Mouse (Mus musculus) stomach, postnatal 0 days (tissue): Measurements from ENCODE around the gene Fkbp8. TPM values are rescaled to one million over a fixed set of nuclear protein-coding genes. Genes with fewer than 3 reads are reported as not detected.

ENCODE experiments used
- ATAC-seq: fragments of 200-750 bp; cut with Nextera tagmentation; 2 replicates; pipeline ENCODE4 v1.8.0; 2017; ENCODE audit not compliant: low FRiP score, low TSS enrichment
- DNase-seq: peaks from one replicate; pipeline ENCODE4 v3.0.0-alpha.2; 2016; ENCODE audit warnings: low spot score
- H3K27ac ChIP-seq: fragments of 300-500 bp; sonication (generic); replicated peaks from 2 replicates; pipeline ENCODE4 v1.5.1; 2014; ENCODE audit warnings: mild to moderate bottlenecking, control low read depth
- H3K27me3 ChIP-seq: fragments of 300-500 bp; sonication (generic); 2 replicates; pipeline ENCODE4 v1.6.1; 2014; ENCODE audit warnings: low read length; ENCODE audit not compliant: control insufficient read depth, insufficient read depth
- H3K36me3 ChIP-seq: fragments of 300-500 bp; sonication (generic); 2 replicates; pipeline ENCODE4 v1.6.1; 2014; ENCODE audit warnings: low read length, mixed read lengths; ENCODE audit not compliant: control insufficient read depth, insufficient read depth
- H3K4me1 ChIP-seq: fragments of 300-500 bp; sonication (generic); replicated peaks from 2 replicates; pipeline ENCODE4 v1.6.1; 2014; ENCODE audit warnings: antibody characterized with exemption; ENCODE audit not compliant: control insufficient read depth, insufficient read depth
- H3K4me2 ChIP-seq: fragments of 300-500 bp; sonication (generic); replicated peaks from 2 replicates; pipeline ENCODE4 v1.6.1; 2014; ENCODE audit warnings: low read depth, mild to moderate bottlenecking, control low read depth, moderate library complexity
- H3K4me3 ChIP-seq: fragments of 300-500 bp; sonication (generic); 2 replicates; pipeline ENCODE4 v1.5.1; 2014; ENCODE audit warnings: low read depth, low read length, control low read depth
- H3K9ac ChIP-seq: fragments of 300-500 bp; sonication (generic); 2 replicates; pipeline ENCODE4 v1.6.1; 2014; ENCODE audit warnings: mild to moderate bottlenecking, low read length, control low read depth, mixed read lengths
- H3K9me3 ChIP-seq: fragments of 300-500 bp; sonication (generic); 2 replicates; pipeline ENCODE4 v1.6.1; 2016; ENCODE audit warnings: low read length; ENCODE audit not compliant: control insufficient read depth
- CTCF ChIP-seq: IDR thresholded peaks from 2 replicates; pipeline ENCODE4 v1.5.1; 2016; ENCODE audit warnings: antibody characterized with exemption, low read depth, mild to moderate bottlenecking, moderate library complexity
- EP300 ChIP-seq: optimal IDR thresholded peaks from 2 replicates; pipeline ENCODE3; 2016; ENCODE audit warnings: antibody characterized with exemption
- WGBS: fragments of 180-500 bp; shearing (Covaris S2); extraction: QIAGEN DNeasy Blood & Tissue Kit; methylation state at CpG from one replicate; pipeline ENCODE4 v1.1.7; 2014; 5-methylcytosine and 5-hydroxymethylcytosine counted together
- polyA plus RNA-seq: library from polyadenylated mRNA; unstranded; fragments of >200 nt; fragmentation: Nextera tagmentation; extraction: Ambion mirVana; gene quantifications from 2 replicates; pipeline ENCODE4 v1.2.1, GENCODE M21; 2015

Gene Fkbp8
- polyA plus RNA-seq, 1 experiment from 2014 or later, result 179 TPM

DNA sequence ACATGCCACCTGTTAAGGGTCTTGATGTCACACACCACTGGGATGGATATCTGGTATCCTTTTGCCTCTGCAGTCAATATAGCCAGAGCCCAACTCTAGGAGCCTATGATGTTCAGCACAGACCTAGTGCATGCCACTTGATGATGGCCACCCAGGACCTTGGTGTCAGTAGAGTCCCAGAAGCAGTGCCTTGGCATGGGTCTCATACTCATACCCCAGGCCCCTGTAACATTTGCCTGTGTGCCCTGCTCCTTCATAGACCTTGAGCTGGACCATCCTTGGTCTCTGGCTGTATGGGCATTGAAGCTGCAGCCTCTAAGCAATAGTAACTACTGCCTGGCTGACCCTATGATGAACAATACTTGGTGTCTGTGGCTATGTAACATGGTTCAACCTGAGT lies 46.8 kb downstream of the Fkbp8 start:
- no peak overlapping the region for H3K4me3 ChIP-seq
- DNase-seq (no peak), ATAC-seq (no peak)
- H3K4me2 ChIP-seq, result no peak overlapping the region
- H3K9ac ChIP-seq, result no peak overlapping the region
- H3K27me3 ChIP-seq, result no peaks in the 10 kb centered on the region
- no peak for TF ChIP-seq CTCF
- TF ChIP-seq EP300, result no peak
- H3K27ac ChIP-seq, result no peak overlapping the region
- H3K36me3 ChIP-seq, result peaks cover 3% of the 10 kb centered on the region; the same call in 1 of the 2 replicates
- no peaks in the 10 kb centered on the region for H3K4me1 ChIP-seq
- H3K9me3 ChIP-seq, result no peaks in the 10 kb centered on the region

DNA sequence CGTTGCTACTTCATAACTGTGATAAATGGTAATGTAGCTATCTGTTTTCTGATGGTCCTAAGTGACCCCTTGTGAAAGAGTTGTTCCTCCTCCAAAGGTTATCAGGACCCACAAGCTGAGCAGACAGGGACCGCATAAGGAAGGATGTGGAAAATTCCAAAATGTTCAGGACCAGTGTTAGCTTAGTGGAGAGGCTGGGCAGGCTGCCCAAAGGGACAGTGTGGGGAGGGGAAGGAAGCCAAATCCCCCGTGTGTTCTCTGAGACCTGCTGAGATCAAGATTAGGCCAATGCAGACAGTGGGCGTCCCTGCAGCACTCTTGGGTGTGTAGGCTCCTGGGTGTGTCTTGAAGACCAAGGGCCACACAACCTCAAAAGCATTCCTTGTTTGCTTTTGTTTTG lies 47.4 kb downstream of the Fkbp8 start:
- 49% methylated on average over 4 of the region's 4 CpGs for WGBS

DNA sequence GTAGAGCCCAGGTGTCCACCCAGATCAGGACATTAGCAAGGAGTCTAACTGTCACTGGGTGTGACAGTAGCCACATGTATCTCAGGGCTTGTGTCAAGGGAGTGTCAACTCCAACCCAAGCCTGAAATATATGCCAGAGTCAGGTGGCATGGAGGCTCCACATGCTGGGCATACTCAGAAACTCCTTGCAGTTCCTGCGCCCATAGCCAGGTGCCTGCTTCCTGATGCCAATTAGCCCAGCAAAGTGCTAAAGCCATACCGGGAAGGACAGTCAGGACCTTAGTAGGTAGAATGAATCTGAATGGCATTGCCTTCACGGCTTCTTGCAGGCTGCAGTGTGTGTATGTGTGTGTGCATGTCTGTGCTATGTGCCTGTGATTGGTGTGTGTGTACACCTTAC lies 49.7 kb downstream of the Fkbp8 start:
- TF ChIP-seq CTCF, result no peak
- no peak for TF ChIP-seq EP300
- Histone ChIP-seq H3K27ac (no peak overlapping the region), H3K9ac (no peak overlapping the region), H3K4me2 (no peak overlapping the region), H3K36me3 (peaks cover 9% of the 10 kb centered on the region; the same call in 1 of the 2 replicates), H3K4me1 (no peaks in the 10 kb centered on the region), H3K4me3 (no peak overlapping the region), H3K9me3 (no peaks in the 10 kb centered on the region), H3K27me3 (no peaks in the 10 kb centered on the region)
- no peak for ATAC-seq
- no peak for DNase-seq
- WGBS, result 91% methylated on average over 3 of the region's 3 CpGs

More for the DNA sequence above, 47.4 kb downstream of the Fkbp8 start:
- TF ChIP-seq CTCF (no peak), EP300 (no peak)
- no peak for DNase-seq
- H3K9me3 ChIP-seq, result no peaks in the 10 kb centered on the region
- H3K27ac ChIP-seq, result no peak overlapping the region
- no peak for ATAC-seq
- no peak overlapping the region for H3K9ac ChIP-seq
- no peak overlapping the region for H3K4me3 ChIP-seq
- H3K36me3 ChIP-seq, result peaks cover 3% of the 10 kb centered on the region; the same call in 1 of the 2 replicates
- no peaks in the 10 kb centered on the region for H3K27me3 ChIP-seq
- H3K4me2 ChIP-seq, result no peak overlapping the region
- no peaks in the 10 kb centered on the region for H3K4me1 ChIP-seq

DNA sequence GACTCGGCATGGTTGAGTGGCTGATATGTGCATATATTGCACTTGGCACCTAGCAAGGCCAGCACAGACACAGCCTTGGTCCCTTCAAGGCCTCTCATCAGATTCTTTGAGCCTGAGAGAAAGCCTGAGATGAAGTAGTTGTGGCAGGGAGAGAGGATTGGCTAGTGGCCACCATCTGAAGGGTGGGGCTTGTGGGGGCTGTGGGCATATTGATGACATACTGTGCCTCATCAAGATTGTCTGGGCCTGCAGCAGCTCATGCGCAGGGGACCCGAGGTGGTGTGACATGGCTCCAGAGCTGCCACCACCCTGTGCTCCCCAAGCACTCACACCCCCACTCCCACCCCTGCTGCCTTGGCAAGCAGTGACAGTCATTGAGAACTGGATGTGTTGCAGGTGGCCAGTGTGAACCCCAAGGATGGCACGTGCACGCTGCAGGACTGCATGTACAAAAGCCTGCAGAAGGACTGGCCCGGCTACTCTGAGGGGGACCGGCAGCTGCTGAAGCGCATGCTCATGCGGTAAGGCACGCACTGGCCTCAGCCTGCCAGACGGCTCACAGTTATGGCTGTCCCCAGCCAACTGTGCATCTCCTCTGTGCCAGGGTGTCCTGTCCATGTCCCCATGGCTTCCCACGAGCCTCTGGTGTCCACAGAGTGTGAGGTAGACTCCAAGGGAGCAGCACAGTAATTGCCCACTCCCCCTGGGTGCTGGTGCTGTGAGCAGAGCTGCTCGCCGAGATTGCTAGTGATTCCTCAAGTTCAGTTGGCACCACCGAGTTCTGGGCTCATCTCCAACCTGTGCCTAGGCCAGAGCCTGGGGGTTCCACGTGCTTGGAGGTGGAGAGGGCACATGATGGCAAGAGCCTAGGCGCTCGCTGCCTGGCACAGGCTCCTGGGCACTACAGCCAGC lies 56.2 kb downstream of the Fkbp8 start:
- Histone ChIP-seq H3K9me3 (no peaks in the 10 kb centered on the region), H3K27me3 (no peaks in the 10 kb centered on the region), H3K4me2 (no peak overlapping the region), H3K27ac (no peak overlapping the region), H3K4me1 (no peaks in the 10 kb centered on the region), H3K9ac (no peak overlapping the region), H3K4me3 (no peak overlapping the region), H3K36me3 (peaks cover 22% of the 10 kb centered on the region)
- no peak for TF ChIP-seq EP300
- TF ChIP-seq CTCF, result no peak
- ATAC-seq, result no peak
- 91% methylated on average over 18 of the region's 18 CpGs for WGBS
- DNase-seq, result no peak

DNA sequence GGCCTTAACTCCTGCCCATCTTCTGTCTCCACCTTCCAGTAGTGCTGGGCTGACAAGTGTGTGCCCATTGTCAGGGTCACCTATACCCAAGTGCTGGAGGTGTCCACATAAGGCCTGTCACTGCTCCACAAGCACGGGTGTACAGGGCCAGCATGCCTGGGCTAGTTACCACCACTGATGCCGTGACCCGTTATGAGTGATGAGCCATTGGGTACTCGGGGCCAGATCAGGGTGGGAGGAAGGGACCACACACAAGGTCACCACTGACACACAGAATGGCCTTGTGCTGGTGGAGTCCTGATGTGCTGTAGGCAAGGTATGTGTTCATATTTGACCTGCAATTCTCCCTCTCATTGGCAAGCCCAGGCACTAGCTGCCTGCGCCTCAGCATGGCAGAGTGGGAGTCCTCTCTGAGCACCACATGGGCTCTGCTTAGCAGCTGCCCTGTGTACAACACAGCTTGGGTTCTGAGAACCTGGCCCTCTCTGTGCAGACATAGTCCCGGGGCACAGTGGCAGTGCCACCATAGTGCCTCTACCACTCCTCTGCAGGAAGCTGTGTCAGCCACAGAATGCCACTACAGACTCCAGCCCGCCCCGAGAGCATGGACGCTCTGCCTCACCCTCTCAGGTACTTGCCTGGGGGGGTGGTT lies 57.2 kb downstream of the Fkbp8 start:
- TF ChIP-seq EP300, result no peak
- TF ChIP-seq CTCF, result no peak
- Histone ChIP-seq H3K9me3 (no peaks in the 10 kb centered on the region), H3K4me3 (no peak overlapping the region), H3K4me1 (no peaks in the 10 kb centered on the region), H3K27me3 (no peaks in the 10 kb centered on the region), H3K27ac (no peak overlapping the region), H3K9ac (no peak overlapping the region), H3K36me3 (peaks cover 22% of the 10 kb centered on the region), H3K4me2 (no peak overlapping the region)
- DNase-seq (no peak), ATAC-seq (0 out of 2 replicates have a peak, but pooled peaks have one; percentile 3)
- 78% methylated on average over 9 of the region's 9 CpGs for WGBS

Other genes starting within 250 kb of the Fkbp8 start
- 13.8 and 17.5 TPM in 2 replicates for gene Homer3, start 244.9 kb upstream of the Fkbp8 start, polyA plus RNA-seq
- gene Ddx49, start 225.2 kb upstream of the Fkbp8 start, polyA plus RNA-seq, result 35.0 and 36.0 TPM in 2 replicates
- gene Cope, start 225.2 kb upstream of the Fkbp8 start, polyA plus RNA-seq, result 347 and 366 TPM in 2 replicates
- gene Cers1, start 211.9 kb upstream of the Fkbp8 start, polyA plus RNA-seq, result 2.0 and 2.6 TPM in 2 replicates
- 0.53 TPM in 2 replicates for gene Gdf1, start 197.9 kb upstream of the Fkbp8 start, polyA plus RNA-seq
- gene Upf1, start 174.4 kb upstream of the Fkbp8 start, polyA plus RNA-seq, result 9.5 and 9.6 TPM in 2 replicates
- gene Comp, start 154.2 kb upstream of the Fkbp8 start, polyA plus RNA-seq, result 0.15 and 0.42 TPM in 2 replicates
- 8.0 and 8.4 TPM in 2 replicates for gene Crtc1, start 88.1 kb upstream of the Fkbp8 start, polyA plus RNA-seq
- 10.4 and 12.4 TPM in 2 replicates for gene Klhl26, start 50.8 kb upstream of the Fkbp8 start, polyA plus RNA-seq
- 2.4 and 2.8 TPM in 2 replicates for gene Tmem59l, start 40.4 kb upstream of the Fkbp8 start, polyA plus RNA-seq
- 5.8 and 6.5 TPM in 2 replicates for gene Crlf1, start 34.6 kb upstream of the Fkbp8 start, polyA plus RNA-seq
- 119 and 122 TPM in 2 replicates for gene Rex1bd, start 21.0 kb upstream of the Fkbp8 start, polyA plus RNA-seq
- 951 and 966 TPM in 2 replicates for gene Uba52, start 16.9 kb upstream of the Fkbp8 start, polyA plus RNA-seq
- gene Kxd1, start 232 bp downstream of the Fkbp8 start, polyA plus RNA-seq, result 47.1 and 54.6 TPM in 2 replicates
- gene Ell, start 11.7 kb downstream of the Fkbp8 start, polyA plus RNA-seq, result 11.1 and 13.5 TPM in 2 replicates
- gene Isyna1, start 66.6 kb downstream of the Fkbp8 start, polyA plus RNA-seq, result 37.4 and 39.3 TPM in 2 replicates
- 66.7 and 83.8 TPM in 2 replicates for gene Ssbp4, start 81.1 kb downstream of the Fkbp8 start, polyA plus RNA-seq
- 2.3 and 2.7 TPM in 2 replicates for gene Lrrc25, start 88.4 kb downstream of the Fkbp8 start, polyA plus RNA-seq
- gene Gdf15, start 104.7 kb downstream of the Fkbp8 start, polyA plus RNA-seq, result 0.30 and 0.33 TPM in 2 replicates
- 23.3 and 25.2 TPM in 2 replicates for gene Pgpep1, start 132.7 kb downstream of the Fkbp8 start, polyA plus RNA-seq
- gene Lsm4, start 145.5 kb downstream of the Fkbp8 start, polyA plus RNA-seq, result 141 and 147 TPM in 2 replicates
- 78.3 and 108 TPM in 2 replicates for gene Jund, start 171.2 kb downstream of the Fkbp8 start, polyA plus RNA-seq
- 0.05 TPM in 1 of 2 replicates, not detected in the other for gene Iqcn, start 175.7 kb downstream of the Fkbp8 start, polyA plus RNA-seq
- 29.7 and 32.2 TPM in 2 replicates for gene Gm3336, start 190.8 kb downstream of the Fkbp8 start, polyA plus RNA-seq
- 0.27 and 0.35 TPM in 2 replicates for gene Pde4c, start 196.0 kb downstream of the Fkbp8 start, polyA plus RNA-seq
- gene Rab3a, start 227.0 kb downstream of the Fkbp8 start, polyA plus RNA-seq, result 18.9 and 19.0 TPM in 2 replicates
- gene Mpv17l2, start 233.2 kb downstream of the Fkbp8 start, polyA plus RNA-seq, result 77.3 and 80.1 TPM in 2 replicates
- gene Pik3r2, start 249.0 kb downstream of the Fkbp8 start, polyA plus RNA-seq, result 36.8 and 39.0 TPM in 2 replicates